Mouse (Mus musculus) neural tube, embryonic 15.5 days (tissue): ENCODE data around the gene Gtf3c2. TPM values are rescaled to one million over a fixed set of nuclear protein-coding genes. Genes with fewer than 3 reads are reported as not detected.
"Not testable (repeated sequence)": the region's sequence is repeated elsewhere in the genome, so short reads cannot be mapped to it uniquely, and the experiment has no call there.

Source experiments
- ATAC-seq: fragments of 200-750 bp; cut with Nextera tagmentation; 2 replicates; pipeline ENCODE4 v1.8.0; 2017; ENCODE audit warnings: mild to moderate bottlenecking, moderate TSS enrichment, moderate library complexity; ENCODE audit not compliant: low FRiP score
- H3K27ac ChIP-seq: fragments of 300-500 bp; sonication (generic); replicated peaks from 2 replicates; pipeline ENCODE4 v1.5.1; 2015; ENCODE audit warnings: mild to moderate bottlenecking, inconsistent platforms
- H3K27me3 ChIP-seq: fragments of 300-500 bp; sonication (generic); replicated peaks from 2 replicates; pipeline ENCODE4 v1.6.1; 2015; ENCODE audit warnings: inconsistent platforms
- H3K36me3 ChIP-seq: fragments of 300-500 bp; sonication (generic); 2 replicates; pipeline ENCODE4 v1.6.1; 2015; ENCODE audit warnings: inconsistent platforms
- H3K4me1 ChIP-seq: fragments of 300-500 bp; sonication (generic); 2 replicates; pipeline ENCODE4 v1.6.1; 2015; ENCODE audit warnings: inconsistent platforms
- H3K4me2 ChIP-seq: fragments of 300-500 bp; sonication (generic); 2 replicates; pipeline ENCODE4 v1.6.1; 2015; ENCODE audit warnings: inconsistent platforms, mild to moderate bottlenecking, moderate library complexity
- H3K4me3 ChIP-seq: fragments of 300-500 bp; sonication (generic); replicated peaks from 2 replicates; pipeline ENCODE4 v1.5.1; 2015; ENCODE audit warnings: mild to moderate bottlenecking, inconsistent platforms
- H3K9ac ChIP-seq: fragments of 300-500 bp; sonication (generic); replicated peaks from 2 replicates; pipeline ENCODE4 v1.6.1; 2015; ENCODE audit warnings: mild to moderate bottlenecking, inconsistent platforms
- H3K9me3 ChIP-seq: fragments of 300-500 bp; sonication (generic); replicated peaks from 2 replicates; pipeline ENCODE4 v1.6.1; 2016; ENCODE audit warnings: inconsistent platforms
- WGBS: fragments of 180-500 bp; shearing (Covaris S2); methylation state at CpG from one replicate; pipeline ENCODE4 v1.1.7; 2015; ENCODE audit warnings: mixed read lengths; 5-methylcytosine and 5-hydroxymethylcytosine counted together
- polyA plus RNA-seq: library from polyadenylated mRNA; unstranded; fragments of >200 nt; fragmentation: Nextera tagmentation; extraction: Ambion mirVana; gene quantifications from 2 replicates; pipeline ENCODE4 v1.2.1, GENCODE M21; 2015

Gene Gtf3c2
- 54.0 and 61.9 TPM in 2 replicates for polyA plus RNA-seq

DNA sequence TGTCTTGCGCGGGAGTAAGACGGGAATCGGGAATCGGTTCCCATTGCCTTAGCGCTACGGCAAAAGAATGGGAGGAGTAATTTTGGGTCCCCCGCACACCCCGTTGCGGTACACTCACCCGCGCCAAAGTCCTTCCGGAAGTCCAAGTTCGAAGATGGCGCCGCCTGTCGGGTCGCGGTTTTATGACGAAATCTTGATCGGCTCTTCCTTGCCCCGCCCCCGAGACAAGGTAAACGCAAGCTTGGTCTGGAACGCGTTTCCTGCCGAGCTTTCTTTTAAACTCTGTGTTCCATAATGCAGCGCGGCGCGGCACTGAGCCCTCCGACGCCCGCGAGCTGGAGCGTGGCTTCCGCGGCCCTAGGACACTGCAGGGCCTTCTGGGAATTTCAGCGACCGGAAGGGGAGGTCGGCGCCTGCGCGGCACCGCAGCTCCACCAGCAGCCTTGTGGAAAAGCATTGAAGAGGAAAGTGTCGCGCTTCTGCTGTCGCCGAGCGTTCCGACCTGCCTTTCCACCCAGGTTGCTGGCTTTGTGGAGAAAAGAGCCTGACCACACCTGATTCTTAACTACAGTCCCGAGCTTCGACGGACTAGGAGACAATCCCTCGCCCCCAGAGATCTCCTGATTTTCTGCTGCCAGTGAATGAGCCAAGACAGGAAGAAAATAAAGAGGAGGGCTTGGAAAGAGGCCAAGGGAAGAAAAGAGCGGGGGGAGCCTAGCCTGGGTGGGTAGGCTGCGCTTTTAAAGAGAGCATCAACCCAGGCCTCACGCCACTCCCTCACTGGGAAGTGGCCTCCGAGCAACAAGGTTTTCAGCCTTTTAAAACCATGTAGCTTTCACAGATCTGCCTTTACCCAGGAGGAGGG lies at the start of gene Gtf3c2, which contains the start of gene Gm29609:
Gtf3c2 (minus strand) TSS at position 379 of the 865 bp plus-strand sequence.
Gm29609 (minus strand) TSS at position 146 of the 865 bp plus-strand sequence.
- ATAC-seq = peak; percentile 98
- peak within 1 kb of the TSS; percentile 87 for H3K4me3 ChIP-seq
- peak within 1 kb of the TSS; percentile 85 for H3K4me2 ChIP-seq
- no peaks in the 10 kb centered on the region for H3K9me3 ChIP-seq
- peak within 1 kb of the TSS; percentile 71 for H3K9ac ChIP-seq
- peaks cover 20% of the 10 kb centered on the region for H3K4me1 ChIP-seq
- no peaks in the 10 kb centered on the region for H3K27me3 ChIP-seq
- peak within 1 kb of the TSS; percentile 98 for H3K27ac ChIP-seq
- H3K36me3 ChIP-seq = no peaks in the 10 kb centered on the region; the same call in 1 of the 2 replicates
- WGBS = under 1% methylated on average over 59 of the region's 59 CpGs

GRCm38 (mm10) chr5:31226641-31227040 lies 46.7 kb upstream of the Gtf3c2 start:
- no peaks in the 10 kb centered on the region for H3K9me3 ChIP-seq
- no peak overlapping the region for H3K9ac ChIP-seq
- no peaks in the 10 kb centered on the region for H3K27me3 ChIP-seq
- 85% methylated on average over 1 of the region's 1 CpGs for WGBS
- no peak overlapping the region for H3K27ac ChIP-seq
- no peak for ATAC-seq
- no peak overlapping the region for H3K4me3 ChIP-seq
- peaks cover 6% of the 10 kb centered on the region; the same call in 1 of the 2 replicates for H3K4me1 ChIP-seq
- no peak overlapping the region for H3K4me2 ChIP-seq
- no peaks in the 10 kb centered on the region for H3K36me3 ChIP-seq

- no peak overlapping the region for H3K4me2 ChIP-seq
- H3K9ac ChIP-seq = no peak overlapping the region
- 95% methylated on average over 9 of the region's 9 CpGs for WGBS
- no peak overlapping the region for H3K27ac ChIP-seq
- no peaks in the 10 kb centered on the region for H3K36me3 ChIP-seq
- H3K9me3 ChIP-seq = no peaks in the 10 kb centered on the region
- peaks cover 24% of the 10 kb centered on the region for H3K4me1 ChIP-seq
- no peak for ATAC-seq
- H3K27me3 ChIP-seq = no peaks in the 10 kb centered on the region
- no peak overlapping the region for H3K4me3 ChIP-seq
Measured at GRCm38 (mm10) chr5:31222696-31223095, 42.8 kb upstream of the Gtf3c2 start.

DNA sequence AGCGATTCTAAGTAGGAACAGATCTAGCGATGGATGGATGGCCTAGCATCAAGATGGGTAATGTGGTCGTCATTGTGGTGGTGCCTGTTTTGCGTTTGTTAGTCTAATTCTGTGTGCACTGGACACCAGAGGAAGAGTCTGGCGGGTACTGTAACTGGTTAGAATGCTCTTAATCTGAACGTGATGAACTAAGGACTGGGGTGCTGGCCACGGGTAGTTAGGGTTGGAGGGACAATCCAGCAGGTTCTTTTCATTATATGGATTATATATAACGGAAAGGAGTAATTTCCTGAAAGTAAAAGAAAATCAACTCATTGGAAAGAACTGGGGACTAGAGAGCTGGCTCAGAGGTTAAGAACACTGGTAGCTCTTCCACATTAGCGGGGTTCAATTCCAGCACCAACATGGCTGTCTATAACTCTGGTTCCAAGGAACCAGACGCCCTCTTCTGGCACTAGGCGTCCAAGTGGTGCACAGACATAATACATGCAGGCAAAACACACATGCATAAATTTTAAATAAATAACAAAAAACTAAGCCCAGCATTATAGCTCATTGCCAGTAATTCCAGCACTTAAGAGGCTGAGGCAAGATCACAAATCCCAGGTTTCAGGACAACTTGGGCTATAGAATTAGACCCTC lies 41.5 kb upstream of the Gtf3c2 start:
- peak overlapping the region; percentile 95 for H3K9ac ChIP-seq
- H3K36me3 ChIP-seq = no peaks in the 10 kb centered on the region
- no peaks in the 10 kb centered on the region for H3K9me3 ChIP-seq
- H3K27ac ChIP-seq = peak overlapping the region; percentile 92
- ATAC-seq = peak; percentile 62
- no peaks in the 10 kb centered on the region for H3K27me3 ChIP-seq
- 12% methylated on average over 11 of the region's 11 CpGs for WGBS
- H3K4me2 ChIP-seq = peak overlapping the region; percentile 80
- H3K4me3 ChIP-seq = peak overlapping the region; percentile 99
- peaks cover 24% of the 10 kb centered on the region for H3K4me1 ChIP-seq

DNA sequence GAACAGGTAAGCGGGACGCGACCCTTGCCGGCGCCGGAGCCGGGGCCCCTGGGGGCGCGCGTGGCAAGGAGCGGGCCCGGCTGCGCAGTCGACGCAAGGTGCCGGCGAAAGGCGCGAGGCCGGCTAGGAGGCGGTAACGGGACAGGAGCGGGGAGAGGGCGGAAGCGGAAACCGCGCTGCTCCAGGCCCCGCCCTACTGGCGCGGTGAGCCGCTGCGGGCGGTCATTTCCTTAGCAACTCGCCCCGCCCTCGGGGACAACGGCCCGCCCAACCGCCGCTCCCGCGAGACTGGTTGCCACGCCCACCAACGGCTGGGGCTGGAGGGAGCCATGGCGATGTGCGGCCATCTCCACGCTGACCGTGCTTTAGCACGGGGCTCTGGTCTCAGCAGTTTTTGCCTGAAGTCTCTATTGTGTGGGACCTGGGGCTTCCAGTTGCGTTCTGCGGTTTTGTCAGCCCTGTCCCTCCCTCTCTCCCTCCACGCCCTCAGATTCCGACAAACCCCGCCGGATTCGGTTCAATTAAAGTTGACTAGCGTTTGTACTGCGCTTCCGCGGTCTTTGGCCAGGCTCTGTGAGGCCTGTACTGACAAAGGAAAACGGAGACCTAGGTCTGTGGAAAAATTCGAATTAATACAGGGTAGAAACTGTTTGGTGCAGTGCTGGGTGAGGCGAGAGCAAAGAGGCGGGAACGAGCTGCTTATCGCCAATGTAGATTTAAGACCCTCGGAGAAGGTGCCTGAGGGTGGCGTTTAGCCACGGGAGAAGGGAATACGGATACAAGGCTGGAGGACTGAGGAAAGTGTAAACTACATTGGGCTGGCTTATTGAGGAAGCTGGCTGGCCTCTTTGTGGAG lies 40.7 kb upstream of the Gtf3c2 start, which contains the start of gene Ppm1g:
Ppm1g (minus strand) TSS at position 240 of the 856 bp plus-strand sequence.
- Histone ChIP-seq H3K9me3 (no peaks in the 10 kb centered on the region), H3K27ac (peak within 1 kb of the TSS; percentile 92), H3K9ac (peak within 1 kb of the TSS; percentile 95), H3K4me2 (peak within 1 kb of the TSS; percentile 80), H3K27me3 (no peaks in the 10 kb centered on the region), H3K4me1 (peaks cover 24% of the 10 kb centered on the region), H3K36me3 (no peaks in the 10 kb centered on the region), H3K4me3 (peak within 1 kb of the TSS; percentile 99)
- peak; percentile 93 for ATAC-seq
- under 1% methylated on average over 69 of the region's 70 CpGs for WGBS

DNA sequence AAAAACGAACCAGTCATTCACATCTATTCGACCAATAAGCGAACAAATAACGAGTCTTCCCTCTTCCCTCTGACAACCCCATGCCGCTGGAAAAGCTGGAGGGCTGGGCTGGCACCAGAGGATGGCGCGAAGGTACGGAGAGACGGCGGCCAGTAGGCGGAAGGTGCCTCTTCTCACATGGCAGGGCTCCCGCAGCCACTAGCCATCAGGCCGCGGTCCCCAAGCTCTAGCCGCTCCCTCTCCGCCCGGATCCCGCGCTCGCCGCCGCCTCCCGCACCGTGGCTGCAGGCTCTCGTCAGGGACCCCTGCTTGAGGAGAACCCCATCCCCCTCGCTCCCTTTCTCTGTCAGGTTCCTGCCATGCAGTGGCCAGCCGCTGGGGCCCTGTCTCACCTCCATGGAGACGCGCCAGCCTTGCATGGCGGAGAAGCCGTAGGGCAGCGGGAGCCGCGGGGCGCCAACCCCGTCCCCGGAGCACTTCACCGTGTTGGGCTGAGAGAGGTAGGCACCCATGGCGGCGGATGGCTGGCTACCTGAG lies 40.0 kb upstream of the Gtf3c2 start:
- Histone ChIP-seq H3K4me2 (peak overlapping the region; percentile 80), H3K27ac (peak overlapping the region; percentile 92), H3K36me3 (no peaks in the 10 kb centered on the region), H3K9me3 (no peaks in the 10 kb centered on the region), H3K9ac (peak overlapping the region; percentile 95), H3K27me3 (no peaks in the 10 kb centered on the region), H3K4me1 (peaks cover 26% of the 10 kb centered on the region), H3K4me3 (peak overlapping the region; percentile 99)
- ATAC-seq = peak; percentile 72
- under 1% methylated on average over 40 of the region's 40 CpGs for WGBS

DNA sequence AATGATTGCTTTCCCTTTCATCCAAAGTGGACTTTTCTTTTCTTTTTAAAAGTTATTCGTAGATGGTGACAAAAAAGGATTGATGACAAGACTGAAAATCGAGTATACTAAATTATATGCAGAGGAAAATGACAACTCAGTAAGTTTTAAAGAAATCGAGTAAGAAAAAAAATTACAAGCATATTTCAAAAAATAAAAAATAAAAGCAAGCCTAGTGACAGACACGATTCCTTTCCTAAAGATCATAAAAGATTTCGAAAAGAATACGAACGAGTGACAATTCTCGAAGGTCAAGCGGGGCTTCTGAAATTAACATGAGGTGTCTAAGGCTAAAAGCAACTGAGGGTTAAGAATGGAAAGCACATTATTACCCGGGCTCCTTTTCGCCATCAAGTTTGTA lies 39.5 kb upstream of the Gtf3c2 start:
- H3K4me3 ChIP-seq = peak overlapping the region; percentile 99
- H3K4me1 ChIP-seq = peaks cover 28% of the 10 kb centered on the region
- 3% methylated on average over 11 of the region's 11 CpGs for WGBS
- H3K27ac ChIP-seq = peak overlapping the region; percentile 92
- no peaks in the 10 kb centered on the region for H3K36me3 ChIP-seq
- no peaks in the 10 kb centered on the region for H3K27me3 ChIP-seq
- H3K4me2 ChIP-seq = peak overlapping the region; percentile 80
- ATAC-seq = no peak
- no peaks in the 10 kb centered on the region for H3K9me3 ChIP-seq
- peak overlapping the region; percentile 95 for H3K9ac ChIP-seq

DNA sequence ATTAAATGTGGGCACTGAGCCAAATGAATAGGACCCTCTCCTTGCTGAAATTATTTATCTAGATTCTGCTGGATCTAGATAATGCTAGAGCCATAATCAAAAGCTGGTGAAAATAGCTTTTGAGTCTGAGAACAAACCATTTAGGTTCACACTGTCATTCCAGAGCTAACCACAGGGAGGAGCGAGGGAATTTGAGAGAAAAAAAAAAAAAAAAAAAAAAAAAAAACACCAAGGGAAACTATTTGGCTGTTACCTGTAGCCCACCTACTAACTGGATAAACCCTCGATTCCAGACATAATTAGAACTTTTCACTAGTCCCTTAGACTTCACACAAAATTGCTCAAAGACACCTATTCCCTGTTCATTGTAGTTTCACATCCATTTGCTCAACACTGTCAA lies 39.1 kb upstream of the Gtf3c2 start:
- no peak overlapping the region for H3K27ac ChIP-seq
- H3K4me3 ChIP-seq = peak overlapping the region; percentile 99
- no peaks in the 10 kb centered on the region for H3K9me3 ChIP-seq
- no peaks in the 10 kb centered on the region for H3K36me3 ChIP-seq
- peaks cover 28% of the 10 kb centered on the region for H3K4me1 ChIP-seq
- 0 out of 2 replicates have a peak overlapping the region, but pooled peaks have one; percentile 30 for H3K9ac ChIP-seq
- 0% methylated on average over 2 of the region's 2 CpGs for WGBS
- H3K4me2 ChIP-seq = peak overlapping the region; percentile 80
- H3K27me3 ChIP-seq = no peaks in the 10 kb centered on the region
- ATAC-seq = no peak

- Histone ChIP-seq H3K36me3 (no peaks in the 10 kb centered on the region), H3K4me3 (no peak overlapping the region), H3K9ac (no peak overlapping the region), H3K9me3 (no peaks in the 10 kb centered on the region), H3K4me1 (peaks cover 28% of the 10 kb centered on the region), H3K4me2 (peak overlapping the region; percentile 80), H3K27me3 (no peaks in the 10 kb centered on the region), H3K27ac (no peak overlapping the region)
- ATAC-seq = no peak
- 61% methylated on average over 7 of the region's 7 CpGs for WGBS
Measured at GRCm38 (mm10) chr5:31218294-31218693, 38.4 kb upstream of the Gtf3c2 start.

DNA sequence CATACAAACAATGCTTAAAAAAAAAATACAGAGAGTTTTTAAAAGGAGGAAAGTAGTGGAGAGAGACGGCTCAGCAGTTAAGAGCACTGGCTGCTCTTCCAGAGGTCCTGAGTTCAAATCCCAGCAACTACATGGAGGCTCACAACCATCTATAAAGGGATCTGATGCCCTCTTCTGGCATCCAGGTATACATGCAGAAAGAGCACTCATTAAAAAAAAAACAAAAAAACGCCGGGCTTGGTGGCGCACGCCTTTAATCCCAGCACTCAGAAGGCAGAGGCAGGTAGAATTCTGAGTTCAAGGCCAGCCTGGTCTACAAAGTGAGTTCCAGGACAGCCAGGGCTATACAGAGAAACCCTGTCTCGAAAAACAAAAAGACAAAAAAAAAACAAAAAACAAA lies 36.6 kb upstream of the Gtf3c2 start:
- H3K9ac ChIP-seq, H3K4me2 ChIP-seq, H3K27ac ChIP-seq, H3K36me3 ChIP-seq, H3K4me3 ChIP-seq, H3K27me3 ChIP-seq, H3K9me3 ChIP-seq, ATAC-seq: not testable (repeated sequence)
- 91% methylated on average over 6 of the region's 6 CpGs for WGBS
- H3K4me1 ChIP-seq = peaks cover 21% of the 10 kb centered on the region

GRCm38 (mm10) chr5:31204421-31204820 lies 24.5 kb upstream of the Gtf3c2 start:
- Histone ChIP-seq H3K27ac (no peak overlapping the region), H3K36me3 (peaks cover 60% of the 10 kb centered on the region), H3K9ac (no peak overlapping the region), H3K27me3 (no peaks in the 10 kb centered on the region), H3K4me3 (no peak overlapping the region), H3K9me3 (peaks cover 4% of the 10 kb centered on the region), H3K4me2 (no peak overlapping the region), H3K4me1 (peaks cover 29% of the 10 kb centered on the region)
- no peak for ATAC-seq
- WGBS = 93% methylated on average over 6 of the region's 6 CpGs
